ENCODE assay signal across 8 mouse cellular contexts in genomic region chr8:70500386-70501301, GRCm38 (mm10). TPM values are rescaled to one million over a fixed set of nuclear protein-coding genes. Genes with fewer than 3 reads are reported as not detected.
DNase-seq lines count a peak whose midpoint lies in the region; ATAC-seq and TF ChIP-seq lines count a peak whose summit lies in the region.

No protein-coding gene starts in this region.

- peak; percentile 45; the same call in 1 of the 2 replicates for TF ChIP-seq EP300 in liver, postnatal 0 days (IDR thresholded peaks at IDR 0.05; ENCODE audit: low read depth)

- no peak for ATAC-seq in kidney, embryonic 14.5 days (ENCODE audit: low FRiP score, low TSS enrichment)
- 0 out of 2 replicates have a peak, but pooled peaks have one; percentile 4 for ATAC-seq in hindbrain, embryonic 15.5 days (ENCODE audit: low FRiP score, low read depth)
- ATAC-seq in liver, postnatal 0 days, result peak; percentile 59

- TF ChIP-seq CTCF in liver, postnatal 0 days (IDR thresholded peaks at IDR 0.05; ENCODE audit: low read depth), result no peak

- H3K9ac ChIP-seq in kidney, embryonic 14.5 days (ENCODE audit: low read depth, low read length), result no peak overlapping the region
- H3K9ac ChIP-seq in hindbrain, embryonic 15.5 days, result no peak overlapping the region
- peak overlapping the region; percentile 45 for H3K9ac ChIP-seq in liver, postnatal 0 days (replicated peaks)

- H3K27ac ChIP-seq in kidney, embryonic 14.5 days (ENCODE audit: low read depth, low read length), result no peak overlapping the region
- no peak overlapping the region for H3K27ac ChIP-seq in hindbrain, embryonic 15.5 days (replicated peaks)
- no peak overlapping the region; the same call in 1 of the 2 replicates for H3K27ac ChIP-seq in liver, postnatal 0 days (ENCODE audit: low read depth)

- peaks cover 81% of the 10 kb centered on the region for H3K27me3 ChIP-seq in kidney, embryonic 14.5 days (ENCODE audit: control insufficient read depth, insufficient read depth, low read length)
- peaks cover 80% of the 10 kb centered on the region for H3K27me3 ChIP-seq in hindbrain, embryonic 15.5 days
- peaks cover 61% of the 10 kb centered on the region for H3K27me3 ChIP-seq in liver, postnatal 0 days (ENCODE audit: insufficient read depth, low read length)

- WGBS in kidney, embryonic 14.5 days, result 11% methylated on average over 37 of the region's 39 CpGs
- 8% methylated on average over 38 of the region's 39 CpGs for WGBS in hindbrain, embryonic 15.5 days
- WGBS in liver, postnatal 0 days (ENCODE audit: insufficient replicate concordance), result 12% methylated on average over 37 of the region's 39 CpGs

- H3K4me3 ChIP-seq in kidney, embryonic 14.5 days (ENCODE audit: low read length), result peak overlapping the region; percentile 20
- peak overlapping the region; percentile 21 for H3K4me3 ChIP-seq in hindbrain, embryonic 15.5 days
- peak overlapping the region; percentile 24 for H3K4me3 ChIP-seq in liver, postnatal 0 days (ENCODE audit: low read depth, low read length)

- DNase-seq in kidney, adult 8-10 months, result no peak
- peak; percentile 61 for DNase-seq in c-Kit-negative CD71-positive TER-119-positive erythroid progenitor cells, embryonic 14.5 days (ENCODE audit: low read depth, low spot score)
- peak; percentile 74 for DNase-seq in liver, postnatal 0 days
- DNase-seq in adipocyte (ENCODE audit: low spot score), result no peak
- no peak for DNase-seq in right cerebral cortex, postnatal 14 days
- DNase-seq in layer of hippocampus, adult 11-12 months (ENCODE audit: low spot score), result no peak

- no peaks in the 10 kb centered on the region for H3K9me3 ChIP-seq in kidney, embryonic 14.5 days (ENCODE audit: control insufficient read depth, low read length)
- no peaks in the 10 kb centered on the region for H3K9me3 ChIP-seq in hindbrain, embryonic 15.5 days
- no peaks in the 10 kb centered on the region for H3K9me3 ChIP-seq in liver, postnatal 0 days (ENCODE audit: low read length)

- H3K36me3 ChIP-seq in kidney, embryonic 14.5 days (ENCODE audit: control insufficient read depth, insufficient read depth, low read length), result peaks cover 3% of the 10 kb centered on the region; the same call in 1 of the 2 replicates
- no peaks in the 10 kb centered on the region for H3K36me3 ChIP-seq in hindbrain, embryonic 15.5 days
- no peaks in the 10 kb centered on the region for H3K36me3 ChIP-seq in liver, postnatal 0 days (replicated peaks; ENCODE audit: insufficient read depth, low read length)

- H3K4me2 ChIP-seq in kidney, embryonic 14.5 days (replicated peaks; ENCODE audit: low read depth, low read length), result peak overlapping the region; percentile 27
- peak overlapping the region; percentile 39 for H3K4me2 ChIP-seq in hindbrain, embryonic 15.5 days
- H3K4me2 ChIP-seq in liver, postnatal 0 days (ENCODE audit: low read depth, low read length), result peak overlapping the region; percentile 67

- peaks cover 26% of the 10 kb centered on the region for H3K4me1 ChIP-seq in kidney, embryonic 14.5 days (ENCODE audit: control insufficient read depth, insufficient read depth, low read length)
- peaks cover 45% of the 10 kb centered on the region for H3K4me1 ChIP-seq in hindbrain, embryonic 15.5 days (replicated peaks)
- H3K4me1 ChIP-seq in liver, postnatal 0 days (ENCODE audit: insufficient read depth), result peaks cover 26% of the 10 kb centered on the region

RNA-seq across cellular contexts. Expression of gene Rex1bd, which starts 5.9 kb away (rescaled TPM):
- 129 and 151 TPM in 2 replicates for polyA plus RNA-seq in kidney, embryonic 14.5 days (2014; fragmentation: Nextera tagmentation; extraction: Ambion mirVana)
- 161 and 177 TPM in 2 replicates for polyA plus RNA-seq in hindbrain, embryonic 15.5 days (2015; fragmentation: Nextera tagmentation; extraction: Ambion mirVana)
- 49.3 and 52.3 TPM in 2 replicates for polyA plus RNA-seq in liver, postnatal 0 days (2015; fragmentation: Nextera tagmentation; extraction: Ambion mirVana)

RNA-seq across cellular contexts. Expression of gene Crlf1, which starts 7.7 kb away (rescaled TPM):
- 26.7 and 34.8 TPM in 2 replicates for polyA plus RNA-seq in kidney, embryonic 14.5 days (2014; fragmentation: Nextera tagmentation; extraction: Ambion mirVana)
- 7.0 and 8.6 TPM in 2 replicates for polyA plus RNA-seq in hindbrain, embryonic 15.5 days (2015; fragmentation: Nextera tagmentation; extraction: Ambion mirVana)
- polyA plus RNA-seq in liver, postnatal 0 days (2015; fragmentation: Nextera tagmentation; extraction: Ambion mirVana), result 0.07 and 0.38 TPM in 2 replicates

RNA-seq across cellular contexts. Expression of gene Uba52, which starts 10.0 kb away (rescaled TPM):
- 1,078 and 1,559 TPM in 2 replicates for polyA plus RNA-seq in kidney, embryonic 14.5 days (2014; fragmentation: Nextera tagmentation; extraction: Ambion mirVana)
- polyA plus RNA-seq in hindbrain, embryonic 15.5 days (2015; fragmentation: Nextera tagmentation; extraction: Ambion mirVana), result 652 and 684 TPM in 2 replicates
- polyA plus RNA-seq in liver, postnatal 0 days (2015; fragmentation: Nextera tagmentation; extraction: Ambion mirVana), result 627 and 684 TPM in 2 replicates

RNA-seq across cellular contexts. Expression of gene Tmem59l, which starts 13.5 kb away (rescaled TPM):
- 8.5 and 12.4 TPM in 2 replicates for polyA plus RNA-seq in kidney, embryonic 14.5 days (2014; fragmentation: Nextera tagmentation; extraction: Ambion mirVana)
- 133 and 145 TPM in 2 replicates for polyA plus RNA-seq in hindbrain, embryonic 15.5 days (2015; fragmentation: Nextera tagmentation; extraction: Ambion mirVana)
- polyA plus RNA-seq in liver, postnatal 0 days (2015; fragmentation: Nextera tagmentation; extraction: Ambion mirVana), result not detected in 2 replicates

RNA-seq across cellular contexts. Expression of gene Klhl26, which starts 23.9 kb away (rescaled TPM):
- 14.4 and 19.2 TPM in 2 replicates for polyA plus RNA-seq in kidney, embryonic 14.5 days (2014; fragmentation: Nextera tagmentation; extraction: Ambion mirVana)
- 29.5 and 33.6 TPM in 2 replicates for polyA plus RNA-seq in hindbrain, embryonic 15.5 days (2015; fragmentation: Nextera tagmentation; extraction: Ambion mirVana)
- 4.2 and 5.4 TPM in 2 replicates for polyA plus RNA-seq in liver, postnatal 0 days (2015; fragmentation: Nextera tagmentation; extraction: Ambion mirVana)

Comparison
In these comparisons a context has a peak if more than half of its experiments do, and no peak if none do; other contexts are left out.
1. DNase-seq: peak in c-Kit-negative CD71-positive TER-119-positive erythroid progenitor cells, embryonic 14.5 days (single experiment) and liver, postnatal 0 days (single experiment); none in kidney, adult 8-10 months (0 of 2), adipocyte (single experiment), right cerebral cortex, postnatal 14 days (single experiment) and layer of hippocampus, adult 11-12 months (single experiment).
2. Peak in every context shown above with its lines, with median percentiles within 50 percentile points of each other: H3K4me2 ChIP-seq and H3K4me3 ChIP-seq.